Mouse (Mus musculus): ENCODE measurements around the gene Ctcf.

Gene Ctcf

GRCm38 (mm10) chr8:105648929-105649328, 12.6 kb downstream of the Ctcf start:
- in situ Hi-C loops (cut with MboI) = no loop called here

- in situ Hi-C loops (cut with MboI) = no loop called here
Measured at GRCm38 (mm10) chr8:105657641-105658040, 21.3 kb downstream of the Ctcf start.

- in situ Hi-C loops (cut with MboI) = no loop called here
Measured at GRCm38 (mm10) chr8:105661167-105661566, 24.8 kb downstream of the Ctcf start.

GRCm38 (mm10) chr8:105677891-105678290, 41.5 kb downstream of the Ctcf start:
- in situ Hi-C loops (cut with MboI) = no loop called here

GRCm38 (mm10) chr8:105685325-105685724, 49.0 kb downstream of the Ctcf start:
- in situ Hi-C loops (cut with MboI) = no loop called here

DNA sequence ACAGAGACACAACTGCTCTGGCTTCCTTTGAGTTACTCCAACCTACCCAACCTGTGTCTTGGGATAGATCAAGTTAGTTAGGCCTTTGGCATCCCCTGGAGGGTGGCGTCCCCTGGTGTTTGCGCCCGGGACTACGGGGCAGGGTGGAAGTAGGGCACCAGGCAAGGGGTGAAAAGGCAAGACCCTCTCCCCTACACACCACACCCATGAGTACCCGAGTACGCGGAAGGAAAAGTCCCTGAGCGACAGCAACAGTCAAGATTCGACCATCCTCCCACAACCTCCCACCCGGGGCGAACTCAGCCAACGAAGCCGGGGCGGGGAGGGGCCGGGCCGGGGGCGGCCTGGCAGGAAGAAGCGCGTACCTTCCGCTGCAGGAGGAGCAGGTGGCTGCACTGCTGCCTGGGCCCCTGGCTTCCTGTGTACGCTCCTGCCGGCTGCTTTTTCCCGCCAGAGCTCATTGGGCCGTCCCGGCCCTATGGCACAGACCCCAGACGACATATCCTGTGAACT, 49.5 kb downstream of the Ctcf start, which contains the start of gene Carmil2:
Gene Carmil2, plus strand, starts transcription at position 479 of the 513 bp plus-strand sequence.
- in situ Hi-C loops (cut with MboI) = no loop called here

DNA sequence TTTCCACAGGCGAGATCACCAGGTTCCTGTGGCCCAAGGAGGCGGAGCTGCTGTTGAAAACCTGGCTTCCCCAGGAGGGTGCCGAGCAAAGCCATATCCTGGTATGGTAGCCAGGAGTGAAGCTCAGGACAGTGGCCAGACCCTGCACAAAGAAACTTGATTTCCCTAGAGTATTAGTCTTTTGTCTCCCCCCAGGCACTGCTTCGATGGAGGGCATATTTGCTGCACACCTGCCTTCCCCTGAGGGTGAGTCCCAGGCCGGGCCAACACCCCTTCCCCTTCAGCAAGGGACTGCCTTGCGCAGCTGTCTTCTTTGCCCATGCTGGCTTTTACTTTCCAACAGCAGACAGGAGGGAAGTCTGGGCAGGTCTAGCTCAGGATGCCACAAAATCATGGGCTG, 50.2 kb downstream of the Ctcf start:
- in situ Hi-C loops (cut with MboI) = no loop called here

- in situ Hi-C loops (cut with MboI) = no loop called here
Measured at GRCm38 (mm10) chr8:105687512-105687911, 51.1 kb downstream of the Ctcf start.

- in situ Hi-C loops (cut with MboI) = no loop called here
Measured at GRCm38 (mm10) chr8:105688242-105688752, 51.9 kb downstream of the Ctcf start.

- in situ Hi-C loops (cut with MboI) = no loop called here
Measured at GRCm38 (mm10) chr8:105689256-105689982, 53.1 kb downstream of the Ctcf start.

GRCm38 (mm10) chr8:105689983-105690360, 53.6 kb downstream of the Ctcf start:
- in situ Hi-C loops (cut with MboI) = no loop called here

GRCm38 (mm10) chr8:105690978-105691377, 54.6 kb downstream of the Ctcf start:
- in situ Hi-C loops (cut with MboI) = no loop called here

GRCm38 (mm10) chr8:105692449-105693182, 56.2 kb downstream of the Ctcf start:
- in situ Hi-C loops (cut with MboI) = no loop called here

GRCm38 (mm10) chr8:105693648-105694047, 57.3 kb downstream of the Ctcf start:
- in situ Hi-C loops (cut with MboI) = no loop called here

GRCm38 (mm10) chr8:105694051-105694799, 57.9 kb downstream of the Ctcf start:
- in situ Hi-C loops (cut with MboI) = no loop called here

DNA sequence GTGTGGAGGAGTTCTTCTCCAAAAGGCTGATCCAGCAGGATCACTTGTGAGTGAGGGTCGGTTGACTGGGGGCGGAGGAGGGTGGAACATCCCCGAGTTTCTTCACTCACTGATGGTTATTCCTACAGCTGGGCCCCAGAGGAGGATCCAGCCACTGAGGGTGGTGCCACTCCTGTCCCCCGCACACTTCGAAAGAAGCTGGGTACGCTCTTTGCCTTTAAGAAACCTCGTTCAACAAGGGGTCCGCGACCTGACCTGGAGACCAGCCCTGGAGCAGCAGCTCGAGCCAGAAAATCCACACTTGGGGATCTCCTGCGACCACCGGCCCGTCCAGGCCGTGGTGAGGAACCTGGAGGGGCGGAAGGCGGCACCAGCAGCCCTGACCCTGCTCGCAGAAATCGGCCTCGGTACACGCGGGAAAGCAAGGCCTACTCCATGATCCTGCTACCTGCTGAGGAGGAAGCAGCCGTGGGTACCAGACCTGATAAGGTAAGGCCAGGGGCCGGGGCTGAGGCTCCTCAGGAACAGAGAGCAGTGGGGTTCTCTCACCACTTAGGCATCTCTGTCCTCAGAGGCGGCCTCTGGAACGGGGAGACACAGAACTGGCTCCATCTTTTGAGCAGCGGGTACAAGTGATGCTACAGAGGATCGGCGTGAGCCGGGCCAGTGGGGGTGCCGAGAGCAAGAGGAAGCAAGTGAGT, 58.9 kb downstream of the Ctcf start:
- in situ Hi-C loops (cut with MboI) = no loop called here

DNA sequence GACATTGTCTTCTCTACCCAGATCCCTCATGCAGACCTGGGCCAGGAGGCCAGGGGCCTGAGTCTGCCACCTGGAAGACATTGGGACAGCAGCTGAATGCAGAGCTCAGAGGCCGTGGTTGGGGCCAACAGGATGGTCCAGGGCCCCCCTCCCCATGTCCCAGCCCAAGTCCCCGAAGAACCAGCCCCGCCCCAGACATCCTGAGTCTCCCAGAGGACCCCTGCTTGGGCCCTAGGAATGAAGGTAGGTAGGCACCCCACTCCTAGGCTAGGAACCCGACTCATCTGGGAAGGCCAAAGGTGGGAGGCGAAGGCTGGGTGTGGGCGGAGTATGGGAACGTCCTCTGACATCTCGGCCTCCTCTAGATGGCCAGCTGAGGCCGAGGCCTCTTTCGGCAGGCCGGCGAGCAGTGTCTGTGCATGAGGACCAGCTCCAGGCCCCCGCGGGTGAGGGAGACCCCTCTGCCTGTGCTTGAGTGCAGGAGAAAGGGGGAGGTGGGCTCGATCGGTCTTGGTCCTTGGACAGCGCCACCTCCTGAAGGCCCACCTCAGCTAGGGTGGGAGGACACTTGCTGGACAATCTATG, 60.9 kb downstream of the Ctcf start:
- in situ Hi-C loops (cut with MboI) = no loop called here

DNA sequence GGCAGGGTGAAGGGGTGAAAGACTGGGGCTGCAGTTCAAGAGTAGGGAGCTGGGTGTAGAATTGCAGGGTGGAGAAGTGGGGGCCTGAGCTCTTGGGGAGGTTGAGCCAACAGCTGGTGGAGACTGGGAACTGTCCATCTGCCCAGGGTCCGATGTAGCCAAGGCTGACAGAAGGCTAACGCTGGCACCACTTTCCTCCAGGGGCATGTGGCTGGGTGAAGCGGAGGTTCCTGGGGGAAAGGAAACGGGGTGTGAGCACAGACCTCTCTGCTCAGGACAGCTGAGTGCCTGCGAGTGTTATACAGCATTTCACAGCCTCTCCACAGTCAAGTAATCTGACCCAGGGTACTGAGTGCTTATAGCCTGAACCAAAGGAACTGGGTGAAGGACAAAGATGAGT, 62.4 kb downstream of the Ctcf start:
- in situ Hi-C loops (cut with MboI) = no loop called here

DNA sequence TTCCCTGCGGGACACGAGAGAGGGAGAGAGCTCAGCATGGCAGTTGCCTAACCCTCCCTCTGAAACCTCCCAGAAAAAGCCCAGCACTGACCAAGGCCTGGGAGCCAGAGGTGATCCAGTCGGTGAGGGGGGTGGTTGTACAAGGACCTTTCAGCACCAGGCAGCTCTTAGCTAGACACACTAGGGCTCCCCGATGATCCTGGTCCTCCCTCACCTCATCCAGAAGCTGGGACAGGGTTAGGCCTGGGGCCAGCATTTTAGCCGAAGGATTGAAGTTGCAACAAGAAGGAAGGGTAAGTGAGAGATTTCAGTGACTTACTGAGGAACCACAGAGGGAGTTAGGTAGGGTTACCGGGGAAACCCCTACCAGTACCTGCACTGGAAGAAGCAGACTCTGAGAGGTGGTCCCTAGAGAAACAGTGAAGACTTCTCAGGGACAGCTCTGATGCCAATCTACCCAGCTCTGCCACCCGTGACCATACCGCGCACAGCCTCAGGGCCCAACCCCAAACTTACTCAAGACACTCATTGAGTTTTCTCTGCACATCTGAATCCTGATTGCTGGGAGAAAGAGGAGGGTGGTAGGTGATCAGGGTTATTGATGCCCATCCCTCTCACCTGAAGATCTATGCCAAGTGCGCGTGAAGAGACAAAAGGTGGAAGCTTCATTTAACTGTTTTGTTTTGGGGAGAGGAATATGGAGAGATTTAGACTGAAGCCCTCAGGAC, 63.3 kb downstream of the Ctcf start:
- in situ Hi-C loops (cut with MboI) = loop anchor here (25.0 kb wide), 1 partner anchor 238 kb away; the partner anchor contains the start of genes Ctrl, Lcat and Psmb10

- in situ Hi-C loops (cut with MboI) = loop anchor here (25.0 kb wide), 1 partner anchor 237 kb away; the partner anchor contains the start of genes Ctrl, Lcat and Psmb10
Measured at GRCm38 (mm10) chr8:105700566-105700965, 64.2 kb downstream of the Ctcf start.

Measured in mature B cell (primary cell).